In genomic region chr7:133447079-133447478, GRCm38 (mm10) we compare ENCODE assay signal across 15 mouse cellular contexts.
"Had no signal": no experiment of that assay in that cellular context is flagged by ENCODE, and none has a peak within 500 bp of the region (broad histone marks: within the 10 kb centered on the region; RNA-seq: fewer than 3 reads in every experiment).

No protein-coding gene starts in this region.

- H3K4me1 ChIP-seq: midbrain, embryonic 15.5 days; neural tube, embryonic 12.5 days had no signal

- H3K9ac ChIP-seq: lung, embryonic 14.5 days; midbrain, embryonic 13.5 days; midbrain, embryonic 15.5 days; neural tube, embryonic 12.5 days had no signal

- H3K27me3 ChIP-seq: midbrain, embryonic 15.5 days; neural tube, embryonic 12.5 days had no signal

- H3K4me3 ChIP-seq: midbrain, embryonic 13.5 days; midbrain, embryonic 15.5 days; neural tube, embryonic 12.5 days had no signal

- ATAC-seq: midbrain, embryonic 13.5 days; midbrain, embryonic 15.5 days had no signal

- H3K4me2 ChIP-seq: lung, embryonic 14.5 days; midbrain, embryonic 11.5 days; midbrain, embryonic 13.5 days; midbrain, embryonic 15.5 days; neural tube, embryonic 12.5 days had no signal

- H3K9me3 ChIP-seq: midbrain, embryonic 13.5 days; midbrain, embryonic 15.5 days; neural tube, embryonic 12.5 days had no signal

- H3K27ac ChIP-seq: midbrain, embryonic 13.5 days; midbrain, embryonic 15.5 days; neural tube, embryonic 12.5 days had no signal

- DNase-seq: lung, adult 18-20 months; lung, embryonic 14.5 days; lung, postnatal 10 days; lung, postnatal 4 days; right cerebral cortex, adult 18-20 months; right cerebral cortex, postnatal 25 days; right cerebral cortex, postnatal 4 days; spleen, adult 18-20 months; thymus, adult 18-20 months; thymus, postnatal 14 days; thymus, postnatal 36 days had no signal

- H3K36me3 ChIP-seq: midbrain, embryonic 13.5 days; midbrain, embryonic 15.5 days; neural tube, embryonic 12.5 days had no signal
